Mouse (Mus musculus) left cerebral cortex, postnatal 36 days (tissue): ENCODE measurements around the gene Bcl9. TPM values are rescaled to one million over a fixed set of nuclear protein-coding genes. Genes with fewer than 3 reads are reported as not detected.

Source experiments
- total RNA-seq, 2 experiments: library from RNA; stranded (reverse); gene quantifications; 2 replicates each; pipeline ENCODE4 v1.2.3; 2021

Gene Bcl9
- total RNA-seq, 2 experiments from 2014 or later, result 42.2 to 53.0 TPM

Other genes with a start within 250 kb of the Bcl9 start
- 10 to 100 TPM; 19.4 to 32.4 TPM for gene Acp6, start 139.1 kb downstream of the Bcl9 start, total RNA-seq
- gene Olfr1402, start 124.1 kb upstream of the Bcl9 start, total RNA-seq, result not detected